Mouse (Mus musculus) myocyte (in vitro differentiated cells): Measurements from ENCODE around the gene Plekhm2.

Experiments
- CEBPB ChIP-seq: IDR thresholded peaks from 2 replicates; pipeline ENCODE4 v1.6.1; 2011; ENCODE audit warnings: mild to moderate bottlenecking, moderate library complexity; ENCODE audit not compliant: poor library complexity, insufficient read depth, severe bottlenecking
- E2F4 ChIP-seq: IDR thresholded peaks from one replicate; pipeline ENCODE4 v1.6.1; 2011; ENCODE audit warnings: mild to moderate bottlenecking, control low read depth, moderate library complexity; ENCODE audit not compliant: insufficient read depth
- MAX ChIP-seq: IDR thresholded peaks from one replicate; pipeline ENCODE4 v1.6.1; 2011; ENCODE audit warnings: low read depth, mild to moderate bottlenecking, control low read depth
- MYOD1 ChIP-seq, 3 experiments: IDR thresholded peaks; one replicate each; pipeline ENCODE4 v1.6.1; 2011; ENCODE audit warnings: control low read depth in 2 of 3, low read depth in 2 of 3, mild to moderate bottlenecking in 2 of 3, moderate library complexity in 1 of 3; ENCODE audit not compliant: insufficient read length in 2 of 3, control insufficient read depth in 1 of 3
- MYOG ChIP-seq, 3 experiments: IDR thresholded peaks; one replicate each; pipeline ENCODE4 v1.6.1; 2011; ENCODE audit warnings: control low read depth in 2 of 3, low read depth in 2 of 3, mild to moderate bottlenecking in 2 of 3; ENCODE audit not compliant: insufficient read length in 2 of 3, control insufficient read depth in 1 of 3, insufficient read depth in 1 of 3
- POLR2A ChIP-seq: IDR thresholded peaks from one replicate; pipeline ENCODE4 v1.6.1; 2011; ENCODE audit warnings: low read depth, mild to moderate bottlenecking, control low read depth, moderate library complexity; ENCODE audit not compliant: insufficient read length
- POLR2AphosphoS2 ChIP-seq: IDR thresholded peaks from one replicate; pipeline ENCODE4 v1.6.1; 2011; ENCODE audit warnings: low read depth, control low read depth; ENCODE audit not compliant: insufficient read length
- REST ChIP-seq: IDR thresholded peaks from one replicate; pipeline ENCODE4 v1.6.1; 2011; ENCODE audit warnings: mild to moderate bottlenecking, control low read depth, moderate library complexity; ENCODE audit not compliant: insufficient read depth, insufficient read length
- TCF12 ChIP-seq: IDR thresholded peaks from one replicate; pipeline ENCODE4 v1.6.1; 2011; ENCODE audit warnings: mild to moderate bottlenecking, control low read depth; ENCODE audit not compliant: poor library complexity, insufficient read depth, severe bottlenecking
- TCF3 ChIP-seq: IDR thresholded peaks from one replicate; pipeline ENCODE4 v1.6.1; 2011; ENCODE audit warnings: low read depth, control low read depth; ENCODE audit not compliant: insufficient read length
- USF1 ChIP-seq: IDR thresholded peaks from one replicate; pipeline ENCODE4 v1.6.1; 2011; ENCODE audit warnings: low read depth, mild to moderate bottlenecking, control low read depth, moderate library complexity

- TF ChIP-seq TCF3 = no peak
- no peak for TF ChIP-seq E2F4
- TF ChIP-seq MAX = no peak
- no peak for TF ChIP-seq USF1
- no peak for TF ChIP-seq POLR2A
- TF ChIP-seq MYOD1 (IDR thresholded peaks at IDR 0.05; ENCODE audit: control insufficient read depth in 1 of 3, insufficient read length in 2 of 3, low read depth in 2 of 3) = no peak
- TF ChIP-seq MYOG (IDR thresholded peaks at IDR 0.05; ENCODE audit: control insufficient read depth in 1 of 3, insufficient read depth in 1 of 3, insufficient read length in 2 of 3, low read depth in 2 of 3) = no peak
- no peak for TF ChIP-seq REST
- no peak for TF ChIP-seq TCF12
- TF ChIP-seq POLR2AphosphoS2 = no peak
- TF ChIP-seq CEBPB = no peak
These were observed 39.9 kb upstream of the Plekhm2 start for GRCm38 (mm10) chr4:141704625-141705024.
